Mouse (Mus musculus) right cerebral cortex, postnatal 14 days (tissue): ENCODE measurements around the gene Lhpp.
"Not testable (repeated sequence)": the region's sequence is repeated elsewhere in the genome, so short reads cannot be mapped to it uniquely, and the experiment has no call there.

Source experiments
- DNase-seq: peaks from one replicate; pipeline ENCODE4 v3.0.0; 2022

The Lhpp gene

DNA sequence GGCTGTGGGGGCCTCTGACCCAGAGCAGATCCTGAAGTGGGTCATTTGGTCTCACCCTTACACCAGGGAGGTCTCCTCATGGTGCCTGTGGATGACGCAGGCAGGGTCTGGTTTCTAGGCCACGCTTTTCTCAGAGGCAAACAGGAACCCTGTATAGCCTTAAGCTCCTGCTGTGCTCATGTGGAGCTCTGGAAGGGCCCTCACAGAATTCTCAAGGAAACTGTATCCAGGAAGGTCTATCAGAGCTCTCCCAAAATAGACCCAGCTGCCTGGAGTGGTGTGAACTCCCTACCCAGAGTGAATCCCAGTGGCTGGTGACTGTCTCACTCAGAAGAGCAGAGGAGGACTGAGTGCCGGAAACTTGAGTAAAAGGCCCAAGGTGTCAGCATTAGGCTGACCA lies 44.0 kb downstream of the Lhpp start:
- DNase-seq = no peak

- peak; percentile 96 for DNase-seq
These were observed 45.6 kb downstream of the Lhpp start for GRCm38 (mm10) chr7:132656075-132656474.

- peak; percentile 97 for DNase-seq
These were observed 46.1 kb downstream of the Lhpp start for GRCm38 (mm10) chr7:132656548-132656947.

DNA sequence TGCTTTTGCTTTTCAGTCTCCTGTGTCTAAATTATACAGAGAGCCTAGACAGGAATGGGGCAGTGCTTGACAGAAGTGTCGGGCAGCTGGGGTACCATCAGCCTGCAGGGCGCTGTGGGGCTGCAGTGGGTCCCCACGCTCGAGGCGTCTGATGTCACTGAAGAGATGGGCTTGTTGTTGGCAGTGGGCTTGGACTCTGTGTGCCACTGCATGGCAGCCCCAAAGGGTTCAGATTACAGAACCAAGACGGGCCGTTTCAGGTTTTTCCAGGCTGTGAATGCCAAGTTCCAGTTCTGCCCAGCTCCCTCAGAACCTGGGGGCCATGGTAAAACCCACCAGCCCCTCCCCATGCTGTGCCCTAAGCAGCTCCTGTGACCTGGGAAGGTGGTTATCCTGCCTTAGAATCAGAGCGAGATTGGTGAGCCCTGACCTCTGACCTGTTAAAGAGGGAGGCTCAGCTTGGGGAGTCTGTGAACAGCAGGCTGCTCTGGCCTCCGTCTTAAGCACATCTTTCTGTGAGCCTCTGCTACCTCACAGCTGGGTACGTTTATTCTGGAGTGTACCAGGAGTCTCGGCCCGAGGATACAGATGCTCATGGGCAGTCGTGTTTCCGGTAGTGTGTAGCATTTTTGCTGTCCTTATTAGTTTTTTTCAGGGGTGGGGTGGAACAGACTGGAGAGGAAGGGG lies 47.1 kb downstream of the Lhpp start:
- no peak for DNase-seq

GRCm38 (mm10) chr7:132658058-132658450 lies 47.6 kb downstream of the Lhpp start:
- no peak for DNase-seq

- DNase-seq = no peak
These were observed 48.2 kb downstream of the Lhpp start for GRCm38 (mm10) chr7:132658688-132659087.

GRCm38 (mm10) chr7:132659633-132660032 lies 49.2 kb downstream of the Lhpp start:
- DNase-seq = no peak

GRCm38 (mm10) chr7:132662831-132663230 lies 52.4 kb downstream of the Lhpp start:
- not testable (repeated sequence) for DNase-seq

DNA sequence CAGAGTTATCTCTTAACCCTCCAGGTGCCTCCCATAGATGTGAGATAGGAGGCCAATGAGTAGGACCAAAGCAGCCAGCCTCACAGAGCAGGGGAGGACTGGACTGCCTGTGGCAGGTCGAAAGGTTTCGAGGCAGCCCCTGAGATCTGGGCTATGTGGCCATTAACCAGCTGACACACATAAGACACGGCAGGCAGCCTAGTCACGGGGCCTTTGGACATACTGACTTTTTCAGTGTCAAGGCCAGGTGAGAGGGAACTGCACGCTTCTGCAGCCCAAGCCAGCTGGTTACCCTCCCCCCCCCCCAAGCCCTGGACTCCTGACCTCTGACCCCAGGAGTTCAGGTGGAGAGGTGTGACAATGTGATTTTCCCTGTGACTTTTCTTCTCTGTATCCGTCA lies 54.4 kb downstream of the Lhpp start:
- DNase-seq = no peak

DNA sequence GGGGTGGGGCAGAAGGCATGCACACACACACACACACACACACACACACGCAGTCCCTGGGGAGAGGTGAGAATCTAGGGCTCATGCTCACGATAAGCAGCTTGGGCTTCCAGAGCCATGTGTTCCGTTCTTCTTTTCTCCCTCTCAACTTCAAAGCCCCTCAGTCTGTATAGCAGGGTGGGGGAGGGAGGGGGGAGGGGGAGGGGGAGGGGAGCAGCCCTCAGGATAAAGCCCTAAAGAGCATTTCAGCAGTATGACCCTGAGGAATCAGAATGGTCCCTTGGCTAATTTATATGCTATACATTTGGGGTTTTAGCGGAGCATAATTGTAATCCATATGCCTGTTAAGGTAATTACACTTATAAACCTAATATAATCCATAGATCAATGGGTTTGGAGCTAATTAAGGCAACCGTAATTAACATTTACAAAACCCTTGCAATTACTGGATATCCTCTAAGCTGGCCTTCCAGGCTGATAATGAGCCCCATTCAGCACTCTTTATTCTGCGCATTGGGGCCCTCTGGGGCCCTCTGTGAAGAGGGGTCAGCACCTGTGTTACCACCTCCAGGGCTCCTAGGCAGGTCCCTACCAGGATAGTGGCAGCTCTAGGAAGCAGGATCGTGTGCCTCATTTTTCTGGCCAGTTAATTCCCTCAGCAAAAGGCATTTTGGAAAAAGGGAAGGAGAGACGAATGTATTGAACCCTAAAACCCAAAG lies 55.4 kb downstream of the Lhpp start:
- no peak for DNase-seq

DNA sequence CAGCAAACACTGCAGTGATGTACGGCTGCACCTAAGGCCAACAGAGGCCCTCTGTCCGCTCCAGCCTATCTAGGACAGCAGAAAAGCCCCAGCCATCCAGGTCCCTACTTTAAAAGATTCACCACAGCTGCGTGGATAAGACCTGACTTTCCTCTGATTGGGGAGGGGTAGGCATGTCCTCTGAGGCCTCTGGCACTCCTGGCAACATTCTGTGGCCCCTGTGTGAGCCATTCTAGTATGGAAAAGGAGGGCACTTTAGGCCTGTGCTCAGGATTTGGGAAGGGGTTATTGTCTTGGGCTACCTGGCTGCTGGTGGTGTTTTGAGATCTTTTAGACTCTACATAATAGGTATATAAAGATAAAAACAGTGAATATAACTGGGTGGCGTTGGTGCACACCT lies 56.1 kb downstream of the Lhpp start:
- no peak for DNase-seq

- no peak for DNase-seq
These were observed 58.2 kb downstream of the Lhpp start for GRCm38 (mm10) chr7:132668604-132669003.

DNA sequence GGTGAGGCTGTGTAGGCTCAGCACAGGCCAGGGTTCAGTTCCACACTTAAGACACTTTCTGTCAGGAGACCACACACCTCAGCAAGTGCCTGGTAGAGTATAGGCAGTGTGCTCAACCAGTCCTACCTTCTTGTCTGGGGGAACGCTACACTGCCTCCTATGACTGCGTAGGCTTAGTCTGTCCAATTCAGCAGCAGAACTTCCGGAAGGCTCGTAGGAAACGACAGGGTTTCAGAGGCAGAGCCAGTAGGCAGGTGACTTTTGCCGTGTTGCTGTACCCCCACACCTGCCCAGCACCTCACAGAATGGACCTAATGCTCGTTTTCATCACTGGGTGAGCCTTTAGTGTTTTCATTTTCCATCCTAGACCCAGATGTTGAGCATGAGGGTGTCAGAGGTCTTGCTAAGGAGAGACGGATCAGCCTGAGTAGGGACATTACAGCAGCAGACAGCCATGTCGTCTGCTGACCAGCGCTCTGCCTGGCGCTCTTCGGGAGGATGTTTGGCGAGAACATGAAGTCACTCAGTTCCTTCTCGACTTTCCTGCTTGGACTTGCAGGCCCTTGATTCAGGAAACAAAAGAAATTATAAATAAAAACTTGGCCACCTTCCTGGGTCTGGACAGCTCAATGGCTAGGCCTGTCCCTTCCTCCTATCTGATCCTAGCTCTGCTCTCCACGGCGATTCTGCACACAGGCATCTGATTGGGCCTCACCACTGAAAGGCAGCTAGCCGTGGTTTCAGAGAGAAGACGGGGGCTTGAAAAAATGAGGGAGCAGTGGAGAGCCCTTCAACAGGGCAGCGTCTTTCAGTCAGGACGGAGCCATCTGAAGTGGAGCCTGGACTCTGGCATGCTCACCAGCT lies 59.8 kb downstream of the Lhpp start:
- DNase-seq = no peak

DNA sequence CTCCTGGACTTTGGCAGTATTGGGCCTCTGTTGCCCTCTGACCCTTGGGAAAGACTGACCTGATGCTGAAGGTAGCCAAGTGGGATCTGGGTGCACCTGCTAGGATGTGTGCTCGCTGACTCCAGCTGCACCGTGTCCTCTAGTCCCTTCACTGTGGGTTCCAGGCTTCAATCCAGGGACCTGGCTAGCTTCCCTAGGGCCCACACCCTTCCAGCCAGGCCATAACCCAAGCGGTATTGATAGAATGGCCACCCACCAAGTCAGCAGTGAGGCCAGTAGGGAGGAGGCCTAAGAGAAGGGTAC lies 60.4 kb downstream of the Lhpp start:
- DNase-seq = no peak

GRCm38 (mm10) chr7:132672481-132672959 lies 62.1 kb downstream of the Lhpp start:
- DNase-seq = no peak

DNA sequence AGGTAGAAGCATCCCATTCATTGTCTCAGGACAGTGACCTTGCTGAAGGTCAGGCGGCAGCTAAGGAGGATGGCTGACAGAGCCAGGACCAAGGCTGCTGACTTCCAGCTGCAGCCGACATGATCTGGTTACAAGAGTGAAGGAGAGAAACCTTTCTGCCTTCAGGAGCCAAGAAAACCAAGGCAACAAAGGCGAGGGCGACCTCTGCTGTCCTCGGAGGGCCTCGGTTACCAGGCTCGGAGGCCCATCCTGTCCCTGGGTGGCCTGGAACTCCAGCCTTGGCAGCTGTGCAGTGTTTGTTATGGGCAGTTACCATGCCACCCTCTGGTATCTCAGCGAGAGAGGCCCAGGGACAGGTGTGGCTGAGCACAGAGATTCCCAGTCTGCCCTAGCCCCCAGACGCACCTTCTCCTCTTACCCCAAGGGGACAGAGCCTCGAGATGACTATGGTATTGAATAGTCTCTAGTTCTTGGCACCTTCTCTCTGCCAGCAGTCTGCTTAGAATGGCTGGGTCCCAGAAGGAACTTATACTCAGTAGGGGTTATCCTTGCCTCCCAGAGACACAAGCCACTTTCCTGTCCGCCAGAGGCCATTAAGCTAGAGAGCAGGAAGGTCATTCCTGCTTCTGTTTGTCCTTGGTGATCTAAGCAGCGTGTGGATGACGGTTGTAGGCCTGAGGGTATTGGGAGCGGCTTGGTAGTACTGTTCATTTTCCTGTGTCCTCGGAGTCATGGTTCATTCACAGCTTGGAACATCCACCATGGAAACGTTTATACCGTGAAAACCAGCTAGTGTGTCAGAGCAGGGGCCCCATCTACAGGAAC lies 63.7 kb downstream of the Lhpp start:
- DNase-seq = no peak

DNA sequence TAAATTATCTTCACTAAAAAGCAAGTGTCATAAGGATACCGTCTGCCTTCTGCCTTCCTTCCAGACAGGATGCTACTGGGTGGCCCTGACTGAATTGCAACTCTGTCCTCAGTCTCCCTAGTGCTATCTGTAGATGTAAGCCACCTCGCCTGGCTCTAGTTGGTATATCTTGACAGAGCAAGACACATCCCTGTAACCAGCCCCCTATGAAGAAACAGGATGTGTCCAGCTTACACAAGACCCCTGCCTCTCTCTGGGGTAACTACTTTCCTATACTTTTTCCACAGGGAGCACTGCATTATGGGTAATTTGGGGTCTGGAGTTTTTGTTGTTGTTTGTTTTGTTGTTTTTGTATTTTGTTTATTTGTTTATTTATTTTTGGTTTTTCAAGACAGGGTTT lies 65.5 kb downstream of the Lhpp start:
- DNase-seq = no peak

GRCm38 (mm10) chr7:132679117-132679516 lies 68.7 kb downstream of the Lhpp start:
- DNase-seq = no peak

GRCm38 (mm10) chr7:132679549-132679948 lies 69.1 kb downstream of the Lhpp start:
- DNase-seq = no peak

- DNase-seq = no peak
These were observed 70.9 kb downstream of the Lhpp start for GRCm38 (mm10) chr7:132681296-132681695.

GRCm38 (mm10) chr7:132681831-132682230 lies 71.4 kb downstream of the Lhpp start:
- DNase-seq = no peak

DNA sequence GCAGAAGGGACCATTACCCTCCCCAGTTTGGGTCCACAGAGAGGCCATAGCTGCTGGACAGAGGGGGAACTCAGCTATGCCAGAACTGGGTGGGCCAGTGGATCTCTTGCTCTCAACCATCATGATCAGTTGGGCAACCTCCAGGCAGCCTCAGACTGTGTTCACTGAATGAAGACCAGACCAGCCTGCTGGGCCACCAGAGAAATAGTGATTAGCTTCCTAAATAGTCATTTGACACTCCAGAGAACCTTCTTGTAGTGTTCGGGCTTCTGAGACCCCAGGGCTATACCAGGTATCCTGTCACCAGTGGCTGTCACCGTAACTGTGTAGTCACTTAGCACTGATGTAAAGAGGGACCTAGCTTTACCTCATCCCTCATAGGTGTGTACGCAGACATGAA lies 71.9 kb downstream of the Lhpp start:
- no peak for DNase-seq

DNA sequence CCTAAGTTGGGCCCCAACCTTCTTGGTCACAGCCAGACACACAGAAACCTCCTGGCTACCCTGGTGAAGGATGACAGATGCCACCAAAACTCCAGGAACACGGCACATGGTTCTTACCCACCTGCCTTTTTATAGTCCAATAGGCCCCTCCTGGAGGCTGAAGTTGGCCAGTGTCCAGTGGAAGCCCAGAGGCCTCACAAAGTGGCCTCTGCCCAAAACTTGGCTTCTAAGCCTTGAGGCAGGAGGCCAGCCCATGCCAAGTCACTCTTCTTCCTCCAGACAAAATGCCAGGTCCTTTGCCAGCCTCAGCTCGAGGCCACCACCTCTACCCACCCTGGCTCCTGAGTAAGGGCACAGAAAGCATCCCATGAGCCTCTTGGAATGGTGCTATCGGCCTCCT lies 72.5 kb downstream of the Lhpp start:
- DNase-seq = no peak
